Mouse (Mus musculus): Measurements from ENCODE around the gene Cyb561d2.

- TF ChIP-seq HCFC1 (IDR thresholded peaks at IDR 0.05; ENCODE audit: borderline replicate concordance, insufficient read depth, low read length): no peak
- no peak for TF ChIP-seq CHD2 (IDR thresholded peaks at IDR 0.05; ENCODE audit: low read depth, low read length)
- no peak for TF ChIP-seq MAFK (IDR thresholded peaks at IDR 0.05; ENCODE audit: insufficient read depth, low read depth, low read length)
- TF ChIP-seq ZC3H11A (IDR thresholded peaks at IDR 0.05; ENCODE audit: borderline replicate concordance, low read depth, low read length): no peak
These were observed 29.7 kb downstream of the Cyb561d2 start for GRCm38 (mm10) chr9:107512326-107512725.

Data from ES-E14 (cell line).